Mouse (Mus musculus): ENCODE measurements around the gene Runx3. TPM values are rescaled to one million over a fixed set of nuclear protein-coding genes. Genes with fewer than 3 reads are reported as not detected.

The Runx3 gene
- 0.41 TPM for polyA plus RNA-seq (2015; fragmentation: Illumina TruSeq; extraction: RNeasy Lipid Tissue Mini Kit (QIAGEN cat#74804); ENCODE audit: insufficient read depth, low read depth, low replicate concordance)

GRCm38 (mm10) chr4:135120342-135121100, at the start of gene Runx3:
Gene Runx3 (plus strand): TSS chr4:135120652.

Other genes with a start within 250 kb of the Runx3 start
- 26.0 TPM for gene Tmem50a, start 205.6 kb upstream of the Runx3 start, polyA plus RNA-seq (2015; fragmentation: Illumina TruSeq; extraction: RNeasy Lipid Tissue Mini Kit (QIAGEN cat#74804); ENCODE audit: insufficient read depth, low read depth, low replicate concordance)
- gene Rsrp1, start 197.1 kb upstream of the Runx3 start, polyA plus RNA-seq (2015; fragmentation: Illumina TruSeq; extraction: RNeasy Lipid Tissue Mini Kit (QIAGEN cat#74804); ENCODE audit: insufficient read depth, low read depth, low replicate concordance) = 312 TPM
- gene Syf2, start 189.8 kb upstream of the Runx3 start, polyA plus RNA-seq (2015; fragmentation: Illumina TruSeq; extraction: RNeasy Lipid Tissue Mini Kit (QIAGEN cat#74804); ENCODE audit: insufficient read depth, low read depth, low replicate concordance) = 25.2 TPM
- gene Clic4, start 152.2 kb downstream of the Runx3 start, polyA plus RNA-seq (2015; fragmentation: Illumina TruSeq; extraction: RNeasy Lipid Tissue Mini Kit (QIAGEN cat#74804); ENCODE audit: insufficient read depth, low read depth, low replicate concordance) = 40.5 TPM
- gene Srrm1, start 232.7 kb downstream of the Runx3 start, polyA plus RNA-seq (2015; fragmentation: Illumina TruSeq; extraction: RNeasy Lipid Tissue Mini Kit (QIAGEN cat#74804); ENCODE audit: insufficient read depth, low read depth, low replicate concordance) = 30.1 TPM